Mouse (Mus musculus) adipocyte (in vitro differentiated cells): ENCODE measurements around the gene Stox2.

ENCODE experiments used
- DNase-seq: peaks from one replicate; pipeline ENCODE4 v3.0.0-alpha.2; 2016; ENCODE audit warnings: low spot score

The Stox2 gene

DNA sequence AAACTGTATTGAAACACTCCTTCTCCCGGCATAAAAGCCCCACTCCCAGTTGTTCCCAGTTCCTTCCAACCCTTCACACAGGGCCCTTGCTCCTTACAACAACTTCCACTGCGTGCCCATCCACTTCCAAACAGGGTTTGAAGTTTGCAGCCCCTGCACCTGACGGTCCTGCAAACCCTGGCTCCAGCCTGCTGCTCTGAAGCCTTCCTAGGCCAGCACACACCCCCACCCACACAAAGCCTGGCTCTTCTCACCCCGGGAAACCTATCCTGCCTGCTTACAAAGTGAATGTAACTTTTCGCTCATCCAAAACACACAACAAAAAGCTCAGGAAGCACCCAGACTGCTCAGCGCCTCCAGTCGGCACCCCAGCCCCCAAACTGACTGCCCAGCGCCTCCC is 37.1 kb downstream of the Stox2 start:
- no peak for DNase-seq

DNA sequence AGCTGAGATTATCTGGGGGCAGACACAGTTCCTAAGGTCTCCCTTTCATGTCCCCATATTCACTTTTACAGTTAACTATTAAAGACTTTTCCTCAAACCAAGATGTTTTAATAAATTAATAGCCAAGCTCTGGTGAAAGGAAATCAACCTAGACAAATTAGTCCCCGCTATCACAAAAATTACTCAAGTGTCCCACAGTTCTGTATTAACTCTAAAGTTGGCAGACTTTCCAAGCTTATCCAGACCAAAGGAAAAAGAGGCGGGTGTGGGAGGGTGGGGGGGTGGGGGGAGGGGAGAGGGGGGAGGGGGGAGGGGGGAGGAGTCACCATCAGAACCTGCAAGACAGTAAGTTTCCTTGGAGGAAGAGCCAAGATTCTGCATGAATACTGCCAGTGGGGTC is 41.3 kb downstream of the Stox2 start:
- no peak for DNase-seq

DNA sequence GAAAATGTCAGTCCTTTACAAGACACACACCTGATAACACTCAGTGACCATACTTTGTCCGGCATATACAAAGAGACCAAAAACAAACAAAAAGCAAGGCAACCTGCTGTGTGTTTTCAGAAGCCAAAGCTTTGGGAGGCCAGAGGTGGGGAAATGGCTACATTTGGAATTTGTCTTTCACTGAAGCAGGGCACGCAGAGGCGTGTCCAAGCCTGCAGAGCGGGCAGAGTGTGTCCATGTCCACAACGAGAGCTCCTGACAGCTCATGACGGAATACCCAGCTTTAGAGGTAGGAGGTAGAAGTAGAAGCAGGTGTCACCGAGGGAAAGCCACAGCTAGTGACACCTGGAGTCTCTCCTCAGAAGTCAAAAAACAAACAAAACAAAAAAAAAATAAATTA is 53.2 kb downstream of the Stox2 start:
- DNase-seq, result no peak

GRCm38 (mm10) chr8:47392290-47392689 is 53.9 kb downstream of the Stox2 start:
- DNase-seq, result no peak

- DNase-seq, result no peak
These were observed 54.3 kb downstream of the Stox2 start for GRCm38 (mm10) chr8:47391844-47392243.

DNA sequence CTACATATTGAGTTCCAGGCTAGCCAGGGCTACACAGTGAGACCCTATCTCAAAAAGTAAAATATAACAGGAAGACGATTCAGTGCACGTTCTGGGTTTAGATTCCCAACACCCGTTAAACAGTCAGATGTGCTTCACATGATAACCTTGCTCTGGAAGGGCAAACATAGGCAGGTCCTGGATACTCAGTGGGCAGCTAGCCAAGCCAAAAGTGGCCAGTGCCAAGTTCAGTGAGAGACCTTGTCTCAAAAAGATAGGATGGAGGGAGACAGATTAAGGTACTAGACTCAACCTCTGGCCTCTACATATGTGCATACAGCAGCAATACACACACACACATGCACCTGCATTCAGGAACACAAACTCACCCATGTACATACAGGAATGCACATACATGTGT is 56.7 kb downstream of the Stox2 start:
- DNase-seq, result no peak

- no peak for DNase-seq
These were observed 58.0 kb downstream of the Stox2 start for GRCm38 (mm10) chr8:47388171-47388570.

DNA sequence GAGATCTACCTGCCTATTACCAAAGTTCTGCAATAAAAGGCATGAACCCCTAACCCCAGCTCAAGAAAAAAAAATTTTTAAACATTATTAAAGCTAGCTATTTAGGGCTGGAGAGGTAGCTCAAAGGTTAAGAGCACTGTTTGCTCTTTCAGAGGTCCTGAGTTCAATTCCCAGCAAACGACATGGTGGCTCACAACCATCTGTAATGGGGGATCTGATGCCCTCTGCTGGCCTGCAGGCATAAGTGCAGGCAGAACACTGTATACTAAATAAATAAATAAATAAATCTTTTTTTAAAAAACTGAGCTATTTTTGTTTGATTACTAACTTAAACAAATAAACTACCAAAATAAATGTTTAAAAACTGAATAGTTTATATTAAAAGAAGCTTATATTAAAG is 60.4 kb downstream of the Stox2 start:
- DNase-seq, result no peak

GRCm38 (mm10) chr8:47384151-47384550 is 62.0 kb downstream of the Stox2 start:
- no peak for DNase-seq

DNA sequence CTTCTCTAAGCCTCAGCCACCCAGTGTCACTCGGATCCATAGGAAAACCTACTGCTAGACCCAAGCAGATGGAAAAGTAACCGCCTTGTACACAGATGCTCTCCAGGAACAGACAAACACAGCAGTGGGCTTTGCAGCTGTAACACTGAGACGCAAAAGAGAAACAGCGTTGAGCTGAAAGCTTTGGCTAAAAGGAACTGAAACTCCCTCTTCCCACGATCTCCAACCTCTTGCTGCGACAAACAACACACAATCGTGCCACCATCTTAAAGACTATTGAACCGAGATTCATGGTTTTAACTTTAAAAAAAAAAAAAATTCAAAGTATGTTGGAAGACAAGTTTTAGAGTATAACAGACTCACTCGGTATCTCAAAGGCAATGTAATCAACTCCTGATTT is 62.5 kb downstream of the Stox2 start:
- DNase-seq, result no peak

GRCm38 (mm10) chr8:47381216-47381615 is 64.9 kb downstream of the Stox2 start:
- peak; percentile 70 for DNase-seq

DNA sequence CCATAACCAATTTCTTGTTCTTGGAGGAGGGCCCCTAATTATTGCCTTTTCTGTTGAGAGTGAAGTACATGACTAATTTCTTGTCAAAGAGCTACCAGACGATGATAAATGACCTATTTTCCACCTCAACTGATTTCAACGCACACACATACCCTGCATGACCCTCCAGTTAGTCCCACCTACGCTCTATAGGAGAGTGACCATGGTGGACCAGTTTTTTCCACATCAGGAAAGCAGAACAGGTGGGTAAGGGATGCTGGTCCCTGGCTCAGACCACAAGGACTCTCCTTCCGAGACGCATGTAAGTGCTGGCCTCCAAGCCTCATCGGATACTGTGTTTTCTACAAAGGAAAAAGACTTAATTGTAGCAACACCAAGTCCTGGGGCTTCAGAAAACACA is 65.4 kb downstream of the Stox2 start:
- DNase-seq, result no peak

DNA sequence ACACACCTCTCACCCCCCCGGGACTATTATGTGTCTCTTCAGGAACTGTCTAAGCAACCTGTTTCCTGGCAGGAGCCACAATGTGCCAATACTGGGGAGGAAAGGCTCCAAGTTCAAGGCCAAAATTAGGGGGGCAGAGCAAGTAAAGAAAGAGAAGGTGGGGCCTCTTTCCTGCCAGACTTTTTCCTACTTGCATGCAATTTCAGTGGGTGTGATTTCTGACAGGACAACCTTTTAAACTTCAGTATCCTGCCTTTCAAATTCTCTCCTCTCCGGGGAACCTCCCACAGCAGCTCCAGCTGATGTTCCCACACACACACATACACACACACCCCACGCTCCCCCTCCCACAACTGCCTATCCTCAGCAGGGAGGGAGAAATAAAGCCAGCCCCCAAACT is 66.1 kb downstream of the Stox2 start:
- DNase-seq, result no peak

- DNase-seq, result no peak
These were observed 69.5 kb downstream of the Stox2 start for GRCm38 (mm10) chr8:47376651-47377050.

GRCm38 (mm10) chr8:47373757-47374156 is 72.4 kb downstream of the Stox2 start:
- no peak for DNase-seq

DNA sequence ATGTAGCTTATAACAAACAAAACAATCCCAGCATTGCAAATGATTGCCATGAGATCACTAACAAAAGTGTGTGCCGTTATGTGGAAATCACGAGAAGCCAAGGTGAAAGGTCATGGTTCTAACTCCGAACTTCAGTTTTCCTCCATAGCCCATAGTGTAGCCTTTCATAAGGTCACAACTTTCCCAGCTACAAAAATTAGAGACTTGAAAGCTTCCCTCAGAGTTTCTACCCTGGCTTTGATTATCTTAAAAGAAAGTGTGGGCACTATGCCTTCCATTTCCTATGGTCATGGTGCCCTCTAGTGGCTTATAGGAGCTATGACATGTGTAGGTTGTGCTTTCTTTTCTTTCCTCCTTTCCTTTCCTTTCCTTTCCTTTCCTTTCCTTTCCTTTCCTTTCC is 74.6 kb downstream of the Stox2 start:
- DNase-seq, result peak; percentile 62

DNA sequence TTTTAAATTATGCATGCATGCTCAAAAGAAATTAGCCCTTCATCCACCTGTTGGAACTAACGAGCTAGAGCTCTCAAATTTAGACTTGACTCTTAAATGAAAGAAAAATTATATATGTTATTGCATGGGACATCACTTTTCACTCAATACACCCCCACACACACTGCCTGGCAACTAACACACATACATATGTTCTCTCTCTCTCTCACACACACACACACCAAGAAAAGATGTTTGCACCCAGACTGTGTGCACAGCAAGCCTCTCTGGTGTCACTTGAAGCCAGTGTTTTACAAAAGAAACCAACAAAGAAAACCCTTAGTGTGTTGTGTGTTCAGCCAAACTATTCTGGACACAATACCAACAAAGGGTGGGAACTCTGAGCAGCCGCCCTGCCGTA is 75.1 kb downstream of the Stox2 start:
- no peak for DNase-seq

DNA sequence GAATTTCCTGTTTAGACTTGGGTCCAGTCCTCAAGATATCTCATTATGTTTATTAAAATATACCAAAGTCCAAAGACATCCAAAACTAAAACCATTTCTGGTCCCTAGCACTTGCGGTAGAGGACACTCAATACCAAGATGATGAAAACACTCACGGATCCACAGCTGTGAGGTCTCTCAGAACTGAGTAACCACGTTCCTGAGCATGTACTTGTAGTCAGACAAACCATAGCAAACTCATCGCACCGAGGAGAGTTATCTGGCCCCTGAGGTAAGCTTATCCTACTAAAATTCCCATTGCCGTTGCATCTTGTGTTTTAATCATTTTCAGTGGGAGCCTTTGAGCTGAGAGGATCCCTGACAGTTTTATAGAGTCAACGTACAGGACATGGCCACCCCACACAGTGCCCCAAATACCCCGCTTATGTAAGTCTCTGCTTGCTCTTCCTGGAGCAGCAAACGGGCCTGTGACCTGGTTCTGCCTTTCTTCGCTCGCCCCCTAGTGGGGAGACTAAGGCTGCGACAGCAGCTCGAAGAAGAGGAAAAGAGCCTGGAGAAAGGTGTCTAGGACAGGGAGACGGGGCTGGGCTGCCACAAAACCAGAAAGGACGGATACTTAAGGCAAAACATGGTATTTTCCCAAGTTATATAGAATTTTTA is 75.6 kb downstream of the Stox2 start:
- peak; percentile 81 for DNase-seq

- no peak for DNase-seq
These were observed 76.2 kb downstream of the Stox2 start for GRCm38 (mm10) chr8:47369949-47370348.

DNA sequence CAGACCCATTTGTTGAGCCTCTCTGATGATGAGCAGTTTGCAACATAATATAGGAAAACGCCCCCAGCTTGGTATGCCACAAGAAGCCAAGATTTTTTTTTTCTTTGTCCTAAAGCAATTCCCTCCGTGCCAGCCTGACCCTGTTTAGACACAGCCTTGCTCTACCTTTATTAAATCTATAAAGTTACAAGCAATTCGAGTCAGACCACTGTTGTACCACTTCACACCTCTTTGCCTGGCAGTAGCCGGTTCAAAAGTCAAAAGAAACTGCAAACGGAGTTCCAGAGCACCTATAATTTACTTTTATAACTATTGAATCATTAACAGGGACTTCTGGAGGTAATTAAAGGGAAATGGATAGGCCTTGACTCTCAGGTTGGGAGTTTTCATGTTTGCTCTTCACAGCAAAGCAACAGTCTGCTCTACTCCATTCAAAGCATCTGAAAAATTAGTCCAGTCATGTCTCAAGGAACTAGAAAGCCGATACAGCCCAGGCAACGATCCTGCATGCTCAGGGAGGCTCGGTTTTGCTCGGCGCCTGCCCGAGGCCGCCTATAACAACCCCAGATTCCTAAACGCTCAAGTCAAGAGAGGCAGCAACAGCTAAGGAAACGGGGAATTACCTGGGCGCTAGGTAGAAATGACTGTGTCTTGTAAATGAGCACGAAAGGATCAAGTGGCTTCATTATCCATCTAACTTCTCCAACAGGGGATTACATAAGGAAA is 77.0 kb downstream of the Stox2 start:
- DNase-seq, result no peak

- DNase-seq, result no peak
These were observed 79.1 kb downstream of the Stox2 start for GRCm38 (mm10) chr8:47367029-47367428.

GRCm38 (mm10) chr8:47363271-47363670 is 82.9 kb downstream of the Stox2 start:
- DNase-seq, result no peak

GRCm38 (mm10) chr8:47355340-47355906 is 90.7 kb downstream of the Stox2 start:
- DNase-seq, result no peak
